Mouse (Mus musculus) erythroblast, embryonic 14.5 days (primary cell): Measurements from ENCODE around the gene Clip1.

Experiments
- GATA1 ChIP-seq: IDR thresholded peaks from 2 replicates; pipeline ENCODE4 v1.6.1; 2012; ENCODE audit warnings: low read length, inconsistent platforms, mixed read lengths
- TAL1 ChIP-seq: IDR thresholded peaks from 3 replicates; pipeline ENCODE4 v1.6.1; 2012; ENCODE audit warnings: low read length, inconsistent platforms, mixed read lengths

GRCm38 (mm10) chr5:123664329-123664728 lies 20.1 kb downstream of the Clip1 start:
- TF ChIP-seq TAL1, result no peak
- TF ChIP-seq GATA1, result no peak
